Mouse (Mus musculus): ENCODE measurements at regions not wholly inside any gene's neighbourhood (a gene's known extent, or its start where the extent isn't known, plus 50 kb on each side); places are given as distances from the start of the nearest gene placed in this dataset.

DNA sequence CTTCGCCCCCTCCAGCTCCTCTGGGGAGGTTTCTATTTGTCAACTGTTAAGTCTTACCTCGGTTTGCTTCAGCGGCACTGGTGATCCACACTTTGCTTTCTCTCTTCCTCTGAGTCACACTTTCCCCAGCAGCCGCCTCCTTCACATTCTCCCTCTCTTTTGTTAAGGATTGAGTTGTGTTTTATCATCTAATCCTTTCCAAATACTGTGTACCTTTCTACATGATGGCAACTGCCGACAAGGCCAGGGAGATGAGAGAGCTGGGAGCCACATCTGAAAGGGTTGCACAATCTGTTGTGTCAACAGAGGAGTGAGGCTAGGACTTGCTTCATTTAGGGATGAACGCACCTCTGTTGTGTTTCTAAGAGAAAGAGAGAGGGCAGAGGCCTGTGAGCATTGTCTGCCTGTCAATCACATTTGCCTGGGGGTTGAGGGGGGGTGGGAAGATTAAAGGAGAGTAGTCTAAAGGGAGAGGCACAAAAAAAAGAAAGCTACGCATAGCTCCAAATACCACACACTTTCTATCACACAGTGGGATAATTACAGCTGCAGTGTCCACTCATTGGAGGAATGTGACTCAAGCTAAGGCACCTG lies 369.1 kb upstream of the Adamts16 start:
- no peaks in the 10 kb centered on the region for H3K36me3 ChIP-seq (ENCODE audit: control insufficient read depth, insufficient read depth, low read length)
- H3K27me3 ChIP-seq (ENCODE audit: control insufficient read depth, insufficient read depth, low read length), result no peaks in the 10 kb centered on the region
- no peak overlapping the region for H3K9ac ChIP-seq (ENCODE audit: low read depth, low read length)
- intact Hi-C loops (cut with DNase I), result no loop called here
- TF ChIP-seq POLR2A (IDR thresholded peaks at IDR 0.05; ENCODE audit: insufficient read depth, low read depth, low read length), result no peak
- no peak for TF ChIP-seq EP300 (IDR thresholded peaks at IDR 0.05; ENCODE audit: insufficient read depth, low read depth, low read length)
- no peak for TF ChIP-seq CTCF (IDR thresholded peaks at IDR 0.05)
- no peaks in the 10 kb centered on the region for H3K4me1 ChIP-seq (ENCODE audit: control insufficient read depth, insufficient read depth, low read length)
- H3K27ac ChIP-seq, result no peak overlapping the region
- H3K79me2 ChIP-seq (replicated peaks; ENCODE audit: control insufficient read depth, insufficient read depth, low read length), result no peaks in the 10 kb centered on the region
- no peak for DNase-seq
- no peak overlapping the region for H3K4me3 ChIP-seq
- WGBS, result 47% methylated on average over 7 of the region's 7 CpGs

DNA sequence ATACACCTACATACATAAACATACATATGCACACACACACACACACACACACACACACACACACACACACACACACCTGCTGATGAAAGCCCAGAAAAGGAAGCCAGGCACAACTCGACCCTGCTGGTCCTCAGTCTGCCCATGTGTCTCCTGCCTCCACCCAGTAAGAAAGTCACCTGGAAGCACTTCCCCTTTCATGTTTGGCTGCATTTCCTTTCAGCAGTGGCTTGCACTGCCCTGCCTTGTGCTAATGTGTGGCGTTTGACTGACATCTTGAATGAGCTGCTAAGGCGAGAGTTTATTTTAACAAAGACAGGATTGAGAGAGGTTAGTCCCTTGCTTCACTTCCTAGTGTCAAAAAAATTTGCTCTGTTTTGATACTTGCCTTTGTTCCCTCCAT lies 364.1 kb upstream of the Adamts16 start:
- Histone ChIP-seq H3K36me3 (ENCODE audit: control insufficient read depth, insufficient read depth, low read length) (no peaks in the 10 kb centered on the region), H3K4me3 (no peak overlapping the region), H3K4me1 (ENCODE audit: control insufficient read depth, insufficient read depth, low read length) (no peaks in the 10 kb centered on the region), H3K79me2 (replicated peaks; ENCODE audit: control insufficient read depth, insufficient read depth, low read length) (no peaks in the 10 kb centered on the region), H3K27me3 (ENCODE audit: control insufficient read depth, insufficient read depth, low read length) (no peaks in the 10 kb centered on the region), H3K9ac (ENCODE audit: low read depth, low read length) (no peak overlapping the region), H3K27ac (no peak overlapping the region)
- intact Hi-C loops (cut with DNase I), result no loop called here
- 37% methylated on average over 3 of the region's 3 CpGs for WGBS
- no peak for DNase-seq
- TF ChIP-seq CTCF (IDR thresholded peaks at IDR 0.05) (no peak), POLR2A (IDR thresholded peaks at IDR 0.05; ENCODE audit: insufficient read depth, low read depth, low read length) (no peak), EP300 (IDR thresholded peaks at IDR 0.05; ENCODE audit: insufficient read depth, low read depth, low read length) (no peak)

DNA sequence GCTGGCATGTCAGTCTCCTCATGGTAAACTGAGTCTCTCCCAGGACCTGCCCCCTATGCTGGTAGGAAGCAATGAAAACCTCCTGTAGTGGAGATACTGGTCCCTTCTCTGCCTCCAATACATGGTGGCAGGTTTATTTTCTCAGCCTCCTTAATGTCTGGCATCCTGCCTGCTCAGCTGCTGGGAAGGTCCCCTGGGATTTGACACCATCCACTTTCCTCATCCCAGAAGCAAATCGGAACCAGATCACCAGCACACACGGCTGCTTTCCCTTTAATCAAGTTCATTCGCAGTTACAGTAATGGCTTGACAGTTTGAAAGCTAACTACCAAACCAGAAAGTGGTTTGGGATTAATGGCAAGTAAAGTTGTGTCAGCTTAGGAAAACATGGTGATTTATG lies 359.0 kb upstream of the Adamts16 start:
- no peak for DNase-seq
- Histone ChIP-seq H3K4me1 (ENCODE audit: control insufficient read depth, insufficient read depth, low read length) (no peaks in the 10 kb centered on the region), H3K27me3 (ENCODE audit: control insufficient read depth, insufficient read depth, low read length) (no peaks in the 10 kb centered on the region), H3K36me3 (ENCODE audit: control insufficient read depth, insufficient read depth, low read length) (no peaks in the 10 kb centered on the region), H3K4me3 (no peak overlapping the region), H3K27ac (no peak overlapping the region), H3K9ac (ENCODE audit: low read depth, low read length) (no peak overlapping the region), H3K79me2 (replicated peaks; ENCODE audit: control insufficient read depth, insufficient read depth, low read length) (no peaks in the 10 kb centered on the region)
- 40% methylated on average over 3 of the region's 3 CpGs for WGBS
- intact Hi-C loops (cut with DNase I), result no loop called here
- no peak for TF ChIP-seq CTCF (IDR thresholded peaks at IDR 0.05)

DNA sequence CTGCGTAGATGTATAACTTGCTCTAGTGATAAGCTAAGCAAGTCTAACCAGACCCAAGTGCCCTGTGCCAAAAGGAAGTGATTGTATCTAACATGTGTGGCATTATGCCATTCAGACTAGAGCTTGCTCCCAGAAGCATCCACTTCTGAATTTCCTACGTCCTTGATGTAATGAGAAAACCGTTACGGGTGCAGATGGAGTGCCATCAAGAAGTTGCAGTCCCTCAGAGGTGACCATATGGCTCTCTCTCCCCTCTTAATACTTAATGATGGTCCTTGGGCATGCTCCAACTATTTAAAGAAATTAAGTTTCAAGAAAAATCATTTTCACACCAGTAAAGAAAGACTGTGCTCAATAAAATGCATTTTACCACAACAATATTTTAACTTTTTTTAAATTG lies 354.1 kb upstream of the Adamts16 start:
- no peak overlapping the region for H3K4me3 ChIP-seq
- H3K4me1 ChIP-seq (ENCODE audit: control insufficient read depth, insufficient read depth, low read length), result no peaks in the 10 kb centered on the region
- H3K9ac ChIP-seq (ENCODE audit: low read depth, low read length), result no peak overlapping the region
- TF ChIP-seq EP300 (IDR thresholded peaks at IDR 0.05; ENCODE audit: insufficient read depth, low read depth, low read length), result no peak
- no peak for TF ChIP-seq CTCF (IDR thresholded peaks at IDR 0.05)
- no peak for TF ChIP-seq POLR2A (IDR thresholded peaks at IDR 0.05; ENCODE audit: insufficient read depth, low read depth, low read length)
- intact Hi-C loops (cut with DNase I), result no loop called here
- H3K79me2 ChIP-seq (replicated peaks; ENCODE audit: control insufficient read depth, insufficient read depth, low read length), result no peaks in the 10 kb centered on the region
- H3K36me3 ChIP-seq (ENCODE audit: control insufficient read depth, insufficient read depth, low read length), result no peaks in the 10 kb centered on the region
- no peak for DNase-seq
- WGBS, result 78% methylated on average over 4 of the region's 4 CpGs
- H3K27me3 ChIP-seq (ENCODE audit: control insufficient read depth, insufficient read depth, low read length), result no peaks in the 10 kb centered on the region
- H3K27ac ChIP-seq, result no peak overlapping the region

DNA sequence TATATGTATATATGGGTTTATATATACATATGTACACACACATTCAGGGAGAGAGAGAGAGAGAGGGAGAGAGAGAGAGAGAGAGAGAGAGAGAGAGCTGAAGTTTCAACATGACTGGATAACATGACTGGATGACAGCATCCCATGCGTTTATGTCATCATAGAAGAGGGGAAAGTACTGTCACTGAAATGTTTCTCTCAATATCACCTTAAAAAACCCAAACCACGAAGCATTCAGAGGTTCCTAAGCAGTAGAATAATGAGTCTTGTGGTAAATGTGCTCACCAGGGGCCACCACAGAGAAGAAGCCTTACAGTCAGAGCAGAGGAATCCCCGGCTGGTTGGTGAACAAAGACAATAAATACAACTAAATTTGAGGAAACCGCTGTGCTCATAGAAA lies 342.9 kb upstream of the Adamts16 start:
- Histone ChIP-seq H3K36me3 (ENCODE audit: control insufficient read depth, insufficient read depth, low read length) (no peaks in the 10 kb centered on the region), H3K4me3 (no peak overlapping the region)
- WGBS, result 69% methylated on average over 4 of the region's 4 CpGs

DNA sequence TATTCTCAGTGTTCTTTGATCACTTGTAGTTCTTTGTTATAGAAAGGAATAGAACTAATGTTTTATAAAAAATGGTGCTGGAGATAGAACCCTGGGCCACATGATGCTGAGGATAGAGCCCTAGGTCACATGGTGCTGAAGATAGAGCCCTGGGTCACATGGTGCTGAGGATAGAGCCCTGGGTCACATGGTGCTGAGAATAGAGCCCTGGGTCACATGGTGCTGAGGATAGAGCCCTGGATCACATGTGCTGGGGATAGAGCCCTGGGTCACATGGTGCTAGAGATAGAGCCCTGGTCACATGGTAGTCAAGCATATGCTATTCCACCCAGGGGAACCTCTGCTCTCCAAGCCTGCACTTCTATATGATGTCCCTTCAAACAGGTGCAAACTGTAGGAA lies 337.5 kb upstream of the Adamts16 start:
- intact Hi-C loops (cut with DNase I), result no loop called here
- Histone ChIP-seq H3K4me3 (no peak overlapping the region), H3K79me2 (replicated peaks; ENCODE audit: control insufficient read depth, insufficient read depth, low read length) (no peaks in the 10 kb centered on the region), H3K27me3 (ENCODE audit: control insufficient read depth, insufficient read depth, low read length) (no peaks in the 10 kb centered on the region), H3K36me3 (ENCODE audit: control insufficient read depth, insufficient read depth, low read length) (no peaks in the 10 kb centered on the region), H3K4me1 (ENCODE audit: control insufficient read depth, insufficient read depth, low read length) (no peaks in the 10 kb centered on the region), H3K27ac (no peak overlapping the region), H3K9ac (ENCODE audit: low read depth, low read length) (no peak overlapping the region)
- no peak for DNase-seq
- TF ChIP-seq POLR2A (IDR thresholded peaks at IDR 0.05; ENCODE audit: insufficient read depth, low read depth, low read length) (no peak), EP300 (IDR thresholded peaks at IDR 0.05; ENCODE audit: insufficient read depth, low read depth, low read length) (no peak), CTCF (IDR thresholded peaks at IDR 0.05) (no peak)

More for the DNA sequence above, 342.9 kb upstream of the Adamts16 start:
- TF ChIP-seq POLR2A (IDR thresholded peaks at IDR 0.05; ENCODE audit: insufficient read depth, low read depth, low read length) (no peak), EP300 (IDR thresholded peaks at IDR 0.05; ENCODE audit: insufficient read depth, low read depth, low read length) (no peak), CTCF (IDR thresholded peaks at IDR 0.05) (no peak)
- Histone ChIP-seq H3K4me1 (ENCODE audit: control insufficient read depth, insufficient read depth, low read length) (no peaks in the 10 kb centered on the region), H3K27me3 (ENCODE audit: control insufficient read depth, insufficient read depth, low read length) (no peaks in the 10 kb centered on the region), H3K9ac (ENCODE audit: low read depth, low read length) (no peak overlapping the region), H3K27ac (no peak overlapping the region), H3K79me2 (replicated peaks; ENCODE audit: control insufficient read depth, insufficient read depth, low read length) (no peaks in the 10 kb centered on the region)
- DNase-seq, result no peak
- intact Hi-C loops (cut with DNase I), result no loop called here

Data from heart, adult 2 months (tissue).